Mouse (Mus musculus): ENCODE measurements around the gene Coq10a. TPM values are rescaled to one million over a fixed set of nuclear protein-coding genes. Genes with fewer than 3 reads are reported as not detected.

Coq10a gene
- total and polyA plus RNA-seq, 2 experiments from 2014 or later, result 42.1 to 50.8 TPM

DNA sequence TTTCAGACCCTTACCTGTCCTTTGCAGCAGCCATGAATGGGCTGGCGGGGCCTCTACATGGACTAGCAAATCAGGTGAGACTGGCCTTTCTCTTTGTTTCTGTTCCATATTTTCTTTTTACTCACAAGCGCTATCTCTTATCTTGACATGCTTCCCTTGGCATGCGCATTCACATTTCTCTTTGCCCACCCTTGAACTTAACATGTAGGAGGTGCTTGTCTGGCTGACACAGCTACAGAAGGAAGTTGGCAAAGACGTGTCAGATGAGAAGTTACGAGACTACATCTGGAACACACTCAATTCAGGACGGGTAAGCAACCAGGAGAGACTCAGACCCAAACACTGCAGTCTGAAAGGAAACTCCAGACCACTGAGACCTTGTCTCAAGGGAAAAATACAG is 9.6 kb downstream of the Coq10a start:
- peaks cover 54% of the 10 kb centered on the region for H3K36me3 ChIP-seq (ENCODE audit: insufficient read depth, low read length)
- H3K27me3 ChIP-seq (ENCODE audit: insufficient read depth, low read length), result no peaks in the 10 kb centered on the region
- H3K9me3 ChIP-seq (ENCODE audit: low read length), result no peaks in the 10 kb centered on the region
- DNase-seq (ENCODE audit: low spot score) (no peak), ATAC-seq (no peak)
- no peak overlapping the region for H3K9ac ChIP-seq (replicated peaks; ENCODE audit: low read length)
- no peak overlapping the region for H3K4me2 ChIP-seq (ENCODE audit: low read depth, low read length)
- 96% methylated on average over 6 of the region's 6 CpGs for WGBS
- H3K4me1 ChIP-seq (ENCODE audit: insufficient read depth, low read length), result no peaks in the 10 kb centered on the region
- TF ChIP-seq CTCF (IDR thresholded peaks at IDR 0.05; ENCODE audit: low read depth), result no peak
- H3K4me3 ChIP-seq (ENCODE audit: low read length), result no peak overlapping the region
- H3K27ac ChIP-seq, result no peak overlapping the region

DNA sequence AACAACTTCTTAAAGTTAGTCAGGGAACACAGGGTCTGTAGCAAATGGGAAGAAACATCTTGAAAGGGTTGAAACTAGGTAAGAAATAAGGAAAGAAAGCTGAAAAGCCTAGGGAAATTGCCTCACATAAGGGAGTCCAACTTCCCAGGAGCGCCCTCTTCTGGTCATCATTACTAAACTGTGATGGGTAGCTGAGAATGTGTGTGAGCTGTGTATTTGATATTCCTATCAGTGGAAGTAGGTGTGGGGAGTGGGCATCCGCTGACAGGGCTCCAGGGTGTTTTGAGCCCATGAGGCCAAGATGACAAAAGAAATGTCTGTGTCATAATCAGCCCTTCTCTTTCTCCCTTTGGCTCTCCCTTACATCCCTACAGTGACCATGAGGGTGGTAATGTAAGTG is 10.0 kb downstream of the Coq10a start:
- H3K36me3 ChIP-seq (ENCODE audit: insufficient read depth, low read length), result peaks cover 58% of the 10 kb centered on the region
- H3K9ac ChIP-seq (replicated peaks; ENCODE audit: low read length), result no peak overlapping the region
- H3K4me1 ChIP-seq (ENCODE audit: insufficient read depth, low read length), result no peaks in the 10 kb centered on the region
- DNase-seq (ENCODE audit: low spot score), result peak; percentile 78
- H3K27ac ChIP-seq, result no peak overlapping the region
- no peak for ATAC-seq
- 57% methylated on average over 2 of the region's 2 CpGs for WGBS
- peak; percentile 70 for TF ChIP-seq CTCF (IDR thresholded peaks at IDR 0.05; ENCODE audit: low read depth)
- H3K4me2 ChIP-seq (ENCODE audit: low read depth, low read length), result no peak overlapping the region
- no peaks in the 10 kb centered on the region for H3K27me3 ChIP-seq (ENCODE audit: insufficient read depth, low read length)
- H3K4me3 ChIP-seq (ENCODE audit: low read length), result no peak overlapping the region
- no peaks in the 10 kb centered on the region for H3K9me3 ChIP-seq (ENCODE audit: low read length)

DNA sequence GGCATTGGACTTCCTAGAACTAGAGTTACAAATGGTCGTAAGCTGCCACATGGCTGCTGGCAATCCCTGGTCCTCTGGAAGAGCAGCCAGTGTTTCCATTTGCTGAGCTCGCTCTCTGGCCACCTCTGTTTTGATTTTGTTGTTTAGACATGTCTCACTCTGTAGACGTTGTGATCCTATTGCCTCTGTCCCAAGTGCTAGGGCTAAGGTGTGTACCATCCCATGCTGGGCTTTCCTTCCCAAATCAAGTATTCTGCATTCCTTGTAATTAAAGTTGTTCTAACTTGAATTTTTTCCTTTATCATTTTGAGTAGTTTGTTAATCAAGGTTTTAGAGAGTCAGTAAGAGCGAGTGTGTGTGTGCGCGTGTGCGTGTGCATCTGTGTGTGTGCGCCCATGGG is 21.3 kb downstream of the Coq10a start:
- 87% methylated on average over 8 of the region's 8 CpGs for WGBS
- TF ChIP-seq CTCF (IDR thresholded peaks at IDR 0.05; ENCODE audit: low read depth), result no peak

DNA sequence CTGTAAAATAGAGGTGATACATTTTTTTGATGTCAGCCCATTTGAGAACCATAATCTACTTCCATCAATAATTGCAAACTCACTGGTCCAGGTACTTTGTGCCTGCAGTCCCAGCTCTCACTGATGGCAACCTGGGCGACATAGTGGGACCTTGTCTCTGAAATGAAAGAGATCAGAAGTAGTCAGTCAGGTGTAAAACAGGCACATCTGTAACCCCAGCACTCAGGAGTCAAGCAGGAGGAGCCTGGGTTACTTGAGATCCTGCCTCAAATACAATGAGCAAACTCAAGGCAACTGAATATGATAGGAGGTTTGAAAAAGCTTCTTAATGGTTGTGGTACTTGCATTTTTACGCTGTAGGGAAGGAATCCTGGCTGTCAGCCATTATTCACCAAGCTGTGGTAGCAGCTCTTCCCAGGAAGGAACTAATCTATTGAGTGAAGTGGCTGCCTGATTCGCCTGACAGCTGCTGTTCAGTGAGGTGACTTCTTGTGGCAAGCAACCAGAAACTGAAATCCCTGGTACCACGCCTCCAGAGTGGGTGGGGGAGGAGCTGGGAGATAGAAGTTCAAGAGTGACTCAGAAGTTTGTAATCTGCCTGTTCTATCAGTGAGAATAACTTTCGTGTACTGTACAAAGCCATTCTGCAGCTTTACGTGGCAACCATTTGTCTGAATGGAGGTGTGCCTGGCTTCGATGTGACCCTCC is 24.1 kb downstream of the Coq10a start:
- TF ChIP-seq CTCF (IDR thresholded peaks at IDR 0.05; ENCODE audit: low read depth), result no peak
- Histone ChIP-seq H3K36me3 (ENCODE audit: insufficient read depth, low read length) (no peaks in the 10 kb centered on the region), H3K27ac (peak overlapping the region; percentile 60)

More for the DNA sequence above, 21.3 kb downstream of the Coq10a start:
- Histone ChIP-seq H3K4me3 (ENCODE audit: low read length) (no peak overlapping the region), H3K4me1 (ENCODE audit: insufficient read depth, low read length) (peaks cover 4% of the 10 kb centered on the region; the same call in 1 of the 2 replicates), H3K36me3 (ENCODE audit: insufficient read depth, low read length) (peaks cover 19% of the 10 kb centered on the region), H3K27ac (no peak overlapping the region), H3K9ac (replicated peaks; ENCODE audit: low read length) (no peak overlapping the region), H3K4me2 (ENCODE audit: low read depth, low read length) (no peak overlapping the region), H3K9me3 (ENCODE audit: low read length) (no peaks in the 10 kb centered on the region), H3K27me3 (ENCODE audit: insufficient read depth, low read length) (no peaks in the 10 kb centered on the region)
- DNase-seq (ENCODE audit: low spot score) (no peak), ATAC-seq (no peak)

DNA sequence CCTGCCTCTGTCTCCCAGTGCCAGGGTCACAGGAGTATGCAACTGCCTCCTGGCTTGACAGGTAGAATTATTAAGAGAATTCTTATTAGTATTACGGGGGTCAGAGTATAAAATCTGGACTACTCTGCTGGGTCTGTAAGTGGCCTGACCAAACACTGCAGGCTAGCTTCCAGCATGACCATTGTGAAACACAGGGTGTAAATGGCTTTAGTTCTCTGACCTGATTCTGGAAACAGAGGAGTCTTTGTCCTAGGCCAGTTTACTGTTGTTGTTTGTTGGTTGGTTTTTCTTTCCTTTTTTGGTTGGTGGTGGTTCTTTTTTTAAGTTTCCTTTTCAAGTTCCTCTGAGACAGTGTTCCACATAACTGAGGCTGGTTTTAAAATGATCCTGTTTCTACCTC is 25.4 kb downstream of the Coq10a start:
- H3K36me3 ChIP-seq (ENCODE audit: insufficient read depth, low read length), result no peaks in the 10 kb centered on the region
- WGBS, result 73% methylated on average over 1 of the region's 1 CpGs
- DNase-seq (ENCODE audit: low spot score) (no peak), ATAC-seq (no peak)
- H3K4me3 ChIP-seq (ENCODE audit: low read length), result no peak overlapping the region
- peak overlapping the region; percentile 64 for H3K27ac ChIP-seq
- no peak for TF ChIP-seq CTCF (IDR thresholded peaks at IDR 0.05; ENCODE audit: low read depth)
- no peak overlapping the region for H3K4me2 ChIP-seq (ENCODE audit: low read depth, low read length)
- no peak overlapping the region for H3K9ac ChIP-seq (replicated peaks; ENCODE audit: low read length)
- peaks cover 14% of the 10 kb centered on the region for H3K4me1 ChIP-seq (ENCODE audit: insufficient read depth, low read length)
- no peaks in the 10 kb centered on the region for H3K9me3 ChIP-seq (ENCODE audit: low read length)
- H3K27me3 ChIP-seq (ENCODE audit: insufficient read depth, low read length), result no peaks in the 10 kb centered on the region

More for the DNA sequence above, 24.1 kb downstream of the Coq10a start:
- H3K9ac ChIP-seq (replicated peaks; ENCODE audit: low read length), result no peak overlapping the region
- no peaks in the 10 kb centered on the region for H3K27me3 ChIP-seq (ENCODE audit: insufficient read depth, low read length)
- H3K4me2 ChIP-seq (ENCODE audit: low read depth, low read length), result peak overlapping the region; percentile 24
- peak; percentile 70 for ATAC-seq
- H3K9me3 ChIP-seq (ENCODE audit: low read length), result no peaks in the 10 kb centered on the region
- peak; percentile 81 for DNase-seq (ENCODE audit: low spot score)
- H3K4me3 ChIP-seq (ENCODE audit: low read length), result peak overlapping the region; percentile 1; the same call in 1 of the 2 replicates
- peaks cover 7% of the 10 kb centered on the region; the same call in 1 of the 2 replicates for H3K4me1 ChIP-seq (ENCODE audit: insufficient read depth, low read length)
- WGBS, result 42% methylated on average over 7 of the region's 7 CpGs

DNA sequence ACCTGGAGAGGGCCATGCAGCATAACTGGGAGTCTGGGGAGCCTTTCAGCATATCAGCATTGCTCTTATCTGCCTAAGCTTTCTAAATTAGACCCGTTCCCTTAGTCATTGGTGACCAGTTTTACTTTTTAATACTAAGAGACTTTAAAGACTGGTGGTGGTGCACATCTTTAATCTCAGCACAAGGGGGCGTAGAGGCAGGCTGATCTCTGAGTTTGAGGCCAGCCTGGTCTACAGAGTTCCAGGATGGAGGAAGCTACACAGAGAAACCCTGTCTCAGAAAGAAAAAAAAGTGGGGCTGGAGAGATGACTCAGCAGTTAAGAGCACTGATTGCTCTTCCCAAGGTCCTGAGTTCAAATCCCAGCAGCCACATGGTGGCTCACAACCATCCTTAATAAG is 28.5 kb downstream of the Coq10a start:
- 82% methylated on average over 2 of the region's 2 CpGs for WGBS
- H3K36me3 ChIP-seq (ENCODE audit: insufficient read depth, low read length), result no peaks in the 10 kb centered on the region
- DNase-seq (ENCODE audit: low spot score), result no peak
- ATAC-seq, result no peak
- no peak overlapping the region for H3K4me2 ChIP-seq (ENCODE audit: low read depth, low read length)
- no peaks in the 10 kb centered on the region for H3K27me3 ChIP-seq (ENCODE audit: insufficient read depth, low read length)
- no peak overlapping the region for H3K4me3 ChIP-seq (ENCODE audit: low read length)
- no peaks in the 10 kb centered on the region for H3K9me3 ChIP-seq (ENCODE audit: low read length)
- H3K27ac ChIP-seq, result no peak overlapping the region
- H3K9ac ChIP-seq (replicated peaks; ENCODE audit: low read length), result no peak overlapping the region
- H3K4me1 ChIP-seq (ENCODE audit: insufficient read depth, low read length), result peaks cover 14% of the 10 kb centered on the region
- TF ChIP-seq CTCF (IDR thresholded peaks at IDR 0.05; ENCODE audit: low read depth), result peak; percentile 24; the same call in 1 of the 2 replicates

DNA sequence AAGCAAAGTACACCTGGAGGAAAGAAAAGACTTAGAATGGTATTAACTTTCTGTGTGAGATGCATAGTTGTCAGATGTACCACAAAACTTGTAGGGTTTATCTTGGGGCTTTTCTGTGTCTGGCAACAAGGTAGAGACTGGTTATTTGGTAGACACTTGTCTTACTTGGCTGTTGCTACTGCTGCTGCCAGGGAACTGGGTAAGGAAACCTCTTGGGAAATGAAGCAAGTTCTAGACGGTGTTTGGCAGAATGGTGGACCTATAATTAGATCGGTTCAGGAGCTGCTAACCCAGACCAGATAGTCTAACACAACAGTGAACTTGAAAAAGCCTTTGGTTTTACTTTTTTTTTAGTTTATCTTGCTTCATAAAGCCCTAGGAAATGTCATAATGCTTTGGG is 29.8 kb downstream of the Coq10a start:
- Histone ChIP-seq H3K9ac (replicated peaks; ENCODE audit: low read length) (peak overlapping the region; percentile 87; the same call in 1 of the 2 replicates), H3K4me3 (ENCODE audit: low read length) (peak overlapping the region; percentile 97; the same call in 1 of the 2 replicates), H3K9me3 (ENCODE audit: low read length) (no peaks in the 10 kb centered on the region), H3K4me1 (ENCODE audit: insufficient read depth, low read length) (peaks cover 10% of the 10 kb centered on the region; the same call in 1 of the 2 replicates), H3K36me3 (ENCODE audit: insufficient read depth, low read length) (no peaks in the 10 kb centered on the region), H3K4me2 (ENCODE audit: low read depth, low read length) (peak overlapping the region; percentile 92), H3K27me3 (ENCODE audit: insufficient read depth, low read length) (no peaks in the 10 kb centered on the region), H3K27ac (no peak overlapping the region)
- WGBS, result 52% methylated on average over 2 of the region's 2 CpGs
- DNase-seq (ENCODE audit: low spot score) (no peak), ATAC-seq (no peak)
- no peak for TF ChIP-seq CTCF (IDR thresholded peaks at IDR 0.05; ENCODE audit: low read depth)

Measured in hindbrain, postnatal 0 days (tissue).